Mouse (Mus musculus) CH12.LX (cell line): ENCODE results near the gene B3galt4. TPM values are rescaled to one million over a fixed set of nuclear protein-coding genes. Genes with fewer than 3 reads are reported as not detected.
A peak's percentile ranks its signal among the peaks of the same experiment; 100 is the strongest.

ENCODE experiments used
- DNase-seq: peaks from one replicate; pipeline ENCODE4 v3.0.0-alpha.2; 2013; ENCODE audit errors: extremely low read depth
- H3K27ac ChIP-seq: 2 replicates; pipeline ENCODE4 v1.5.1; 2012; ENCODE audit warnings: low read depth, mild to moderate bottlenecking, control low read depth, moderate library complexity; ENCODE audit not compliant: insufficient read depth
- H3K27me3 ChIP-seq: replicated peaks from 2 replicates; pipeline ENCODE3; 2012; ENCODE audit warnings: inconsistent platforms
- H3K36me3 ChIP-seq, 2 experiments: replicated peaks in 1 of 2; 2 replicates each; pipeline versions ENCODE3 to v1.6.1; 2012; ENCODE audit warnings: inconsistent platforms in 1 of 2, low read length in 1 of 2, mild to moderate bottlenecking in 1 of 2, mixed read lengths in 1 of 2, moderate library complexity in 1 of 2; ENCODE audit not compliant: control insufficient read depth in 1 of 2, insufficient read depth in 1 of 2
- H3K4me1 ChIP-seq, 2 experiments: 2 replicates each; pipeline ENCODE4 v1.6.1; 2012; ENCODE audit warnings: inconsistent platforms in 1 of 2, moderate library complexity in 1 of 2; ENCODE audit not compliant: insufficient read depth in 2 of 2, control insufficient read depth in 1 of 2
- H3K4me2 ChIP-seq: 2 replicates; pipeline ENCODE4 v1.6.1; 2012; ENCODE audit warnings: low read depth, mild to moderate bottlenecking, control low read depth; ENCODE audit not compliant: poor library complexity, insufficient read depth, severe bottlenecking
- H3K4me3 ChIP-seq, 3 experiments: fragments of 150-350 bp in 1 of 3; sonication (generic) in 1 of 3; replicated peaks in 1 of 3; 2 replicates each; pipeline versions ENCODE3 to v1.5.1; 2011 to 2012; ENCODE audit warnings: low read depth in 2 of 3, low read length in 2 of 3, mild to moderate bottlenecking in 2 of 3, moderate library complexity in 2 of 3, control low read depth in 1 of 3, improper control_type of control experiment in 1 of 3, inconsistent platforms in 1 of 3, mixed read lengths in 1 of 3; ENCODE audit not compliant: poor library complexity in 1 of 3
- H3K79me2 ChIP-seq: replicated peaks from 2 replicates; pipeline ENCODE4 v1.6.1; 2012; ENCODE audit warnings: mild to moderate bottlenecking, moderate library complexity; ENCODE audit not compliant: control insufficient read depth, poor library complexity, insufficient read depth, severe bottlenecking; ENCODE audit errors: extremely low read depth
- H3K9ac ChIP-seq: 2 replicates; pipeline ENCODE4 v1.6.1; 2012; ENCODE audit warnings: low read depth, mild to moderate bottlenecking, control low read depth, moderate library complexity; ENCODE audit not compliant: insufficient read depth
- H3K9me3 ChIP-seq: replicated peaks from 2 replicates; pipeline ENCODE3; 2012; ENCODE audit warnings: low read length, inconsistent platforms, mixed read lengths
- BHLHE40 ChIP-seq: IDR thresholded peaks from 2 replicates; pipeline ENCODE4 v1.6.1; 2011; ENCODE audit warnings: mild to moderate bottlenecking, low read depth, low read length, improper control_type of control experiment
- CHD1 ChIP-seq: IDR thresholded peaks from 2 replicates; pipeline ENCODE4 v1.6.1; 2012; ENCODE audit warnings: low read depth, low read length, improper control_type of control experiment, inconsistent platforms
- CTCF ChIP-seq, 2 experiments: IDR thresholded peaks in 1 of 2; conservative IDR thresholded peaks in 1 of 2; 2 replicates each; pipeline ENCODE4 v1.5.1; 2011 to 2012; ENCODE audit warnings: low read depth in 2 of 2, low read length in 2 of 2, improper control_type of control experiment in 1 of 2, inconsistent platforms in 1 of 2, mild to moderate bottlenecking in 1 of 2, moderate library complexity in 1 of 2
- EP300 ChIP-seq: IDR thresholded peaks from 2 replicates; pipeline ENCODE4 v1.6.1; 2011; ENCODE audit warnings: low read length, improper control_type of control experiment
- ETS1 ChIP-seq: conservative IDR thresholded peaks from 2 replicates; pipeline ENCODE4 v1.6.1; 2012; ENCODE audit warnings: low read depth, mild to moderate bottlenecking, inconsistent platforms, low read length, improper control_type of control experiment, moderate library complexity
- GABPA ChIP-seq: IDR thresholded peaks from 2 replicates; pipeline ENCODE4 v1.6.1; 2012; ENCODE audit warnings: low read depth, low read length, improper control_type of control experiment, inconsistent platforms; ENCODE audit not compliant: insufficient replicate concordance
- HCFC1 ChIP-seq: IDR thresholded peaks from 2 replicates; pipeline ENCODE4 v1.6.1; 2012; ENCODE audit warnings: low read depth, mild to moderate bottlenecking, inconsistent platforms, low read length, improper control_type of control experiment
- IRF4 ChIP-seq: IDR thresholded peaks from 2 replicates; pipeline ENCODE4 v1.6.1; 2014; ENCODE audit warnings: low read depth, mild to moderate bottlenecking, inconsistent platforms, low read length, improper control_type of control experiment
- JUND ChIP-seq: conservative IDR thresholded peaks from 2 replicates; pipeline ENCODE4 v1.6.1; 2011; ENCODE audit warnings: low read depth, low read length, improper control_type of control experiment
- KAT2A ChIP-seq: IDR thresholded peaks from 2 replicates; pipeline ENCODE4 v1.6.1; 2012; ENCODE audit warnings: low read length, improper control_type of control experiment, inconsistent platforms; ENCODE audit not compliant: insufficient replicate concordance
- MAFK ChIP-seq: IDR thresholded peaks from 2 replicates; pipeline ENCODE4 v1.6.1; 2011; ENCODE audit warnings: low read length, improper control_type of control experiment; ENCODE audit not compliant: insufficient replicate concordance
- MAX ChIP-seq: IDR thresholded peaks from 2 replicates; pipeline ENCODE4 v1.6.1; 2011; ENCODE audit warnings: low read length, improper control_type of control experiment
- MAZ ChIP-seq: IDR thresholded peaks from 2 replicates; pipeline ENCODE4 v1.6.1; 2012; ENCODE audit warnings: low read depth, mild to moderate bottlenecking, inconsistent platforms, low read length, improper control_type of control experiment, moderate library complexity
- MEF2A ChIP-seq: IDR thresholded peaks from 2 replicates; pipeline ENCODE4 v1.6.1; 2014; ENCODE audit warnings: low read depth, mild to moderate bottlenecking, inconsistent platforms, low read length, improper control_type of control experiment, borderline replicate concordance
- MXI1 ChIP-seq: IDR thresholded peaks from 2 replicates; pipeline ENCODE4 v1.6.1; 2011; ENCODE audit warnings: mild to moderate bottlenecking, low read depth, low read length, improper control_type of control experiment
- MYC ChIP-seq: IDR thresholded peaks from 2 replicates; pipeline ENCODE4 v1.6.1; 2011; ENCODE audit warnings: low read depth, mild to moderate bottlenecking, improper control_type of control experiment, low read length
- NELFE ChIP-seq: IDR thresholded peaks from 2 replicates; pipeline ENCODE4 v1.6.1; 2011; ENCODE audit warnings: low read depth, low read length, improper control_type of control experiment
- NRF1 ChIP-seq: IDR thresholded peaks from 2 replicates; pipeline ENCODE4 v1.6.1; 2014; ENCODE audit warnings: low read depth, mild to moderate bottlenecking, inconsistent platforms, low read length, improper control_type of control experiment, moderate library complexity
- PAX5 ChIP-seq: IDR thresholded peaks from 2 replicates; pipeline ENCODE4 v1.6.1; 2012; ENCODE audit warnings: low read length, inconsistent platforms, mixed read lengths
- POLR2A ChIP-seq: IDR thresholded peaks from 2 replicates; pipeline ENCODE4 v1.6.1; 2011; ENCODE audit warnings: low read depth, mild to moderate bottlenecking, improper control_type of control experiment, low read length
- POLR2AphosphoS2 ChIP-seq: IDR thresholded peaks from 2 replicates; pipeline ENCODE4 v1.6.1; 2011; ENCODE audit warnings: low read depth, low read length, improper control_type of control experiment
- RAD21 ChIP-seq: IDR thresholded peaks from 2 replicates; pipeline ENCODE4 v1.6.1; 2011; ENCODE audit warnings: low read depth, mild to moderate bottlenecking, low read length, improper control_type of control experiment, moderate library complexity
- RCOR1 ChIP-seq: conservative IDR thresholded peaks from 2 replicates; pipeline ENCODE4 v1.6.1; 2012; ENCODE audit warnings: low read depth, mild to moderate bottlenecking, inconsistent platforms, low read length, improper control_type of control experiment
- SIN3A ChIP-seq: IDR thresholded peaks from 2 replicates; pipeline ENCODE4 v1.6.1; 2012; ENCODE audit warnings: low read length, improper control_type of control experiment, inconsistent platforms
- SMC3 ChIP-seq: IDR thresholded peaks from 2 replicates; pipeline ENCODE4 v1.6.1; 2011; ENCODE audit warnings: low read depth, low read length, improper control_type of control experiment
- TBP ChIP-seq: conservative IDR thresholded peaks from 2 replicates; pipeline ENCODE4 v1.6.1; 2011; ENCODE audit warnings: low read depth, low read length, improper control_type of control experiment
- UBTF ChIP-seq: IDR thresholded peaks from 2 replicates; pipeline ENCODE4 v1.6.1; 2012; ENCODE audit warnings: low read depth, mild to moderate bottlenecking, inconsistent platforms, low read length, improper control_type of control experiment, moderate library complexity
- USF1 ChIP-seq: IDR thresholded peaks from 2 replicates; pipeline ENCODE4 v1.6.1; 2014; ENCODE audit warnings: low read depth, mild to moderate bottlenecking, inconsistent platforms, low read length, improper control_type of control experiment
- USF2 ChIP-seq: conservative IDR thresholded peaks from 2 replicates; pipeline ENCODE4 v1.6.1; 2011; ENCODE audit warnings: low read depth, low read length, improper control_type of control experiment
- ZC3H11A ChIP-seq: IDR thresholded peaks from 2 replicates; pipeline ENCODE4 v1.6.1; 2012; ENCODE audit warnings: low read depth, mild to moderate bottlenecking, inconsistent platforms, low read length, improper control_type of control experiment
- ZKSCAN1 ChIP-seq: IDR thresholded peaks from 2 replicates; pipeline ENCODE4 v1.6.1; 2012; ENCODE audit warnings: low read depth, inconsistent platforms, low read length, improper control_type of control experiment, borderline replicate concordance
- ZMIZ1 ChIP-seq: IDR thresholded peaks from 2 replicates; pipeline ENCODE4 v1.6.1; 2012; ENCODE audit warnings: low read depth, mild to moderate bottlenecking, inconsistent platforms, low read length, improper control_type of control experiment
- ZNF384 ChIP-seq: IDR thresholded peaks from 2 replicates; pipeline ENCODE4 v1.6.1; 2012; ENCODE audit warnings: low read depth, low read length, improper control_type of control experiment, inconsistent platforms
- dilution Hi-C: fragments of 300-500 bp; cut with MboI; formaldehyde crosslinking; loops from 2 replicates; pipeline ENCODE4 v1.14.3; 2020; ENCODE audit warnings: low sequenced_read_pairs; ENCODE audit not compliant: extremely low pct_unique_long_range_greater_than_20kb, extremely low pct_ligation_motif_present
- in situ Hi-C: fragments of 300-500 bp; cut with MboI; formaldehyde crosslinking; loops from 3 replicates; pipeline ENCODE4 v1.14.3; 2019; ENCODE audit warnings: low sequenced_read_pairs, low pct_ligation_motif_present, low pct_unique_long_range_greater_than_20kb, mixed read lengths
- polyA plus RNA-seq: library from polyadenylated mRNA; unstranded; fragments of >175 nt; gene quantifications from 2 replicates; pipeline ENCODE4 v1.2.1, GENCODE M21; 2012; ENCODE audit warnings: low read depth; ENCODE audit not compliant: insufficient read length
- total RNA-seq, 2 experiments: library from RNA; depleted of rRNA; stranded (reverse); fragments of 300-350 nt in 1 of 2; fragments of >200 nt in 1 of 2; gene quantifications; 2 replicates each; pipeline ENCODE4 v1.2.3; 2012 to 2014

Gene B3galt4
- total and polyA plus RNA-seq, 3 experiments: 3.7 to 6.2 (median 5.2) TPM

DNA sequence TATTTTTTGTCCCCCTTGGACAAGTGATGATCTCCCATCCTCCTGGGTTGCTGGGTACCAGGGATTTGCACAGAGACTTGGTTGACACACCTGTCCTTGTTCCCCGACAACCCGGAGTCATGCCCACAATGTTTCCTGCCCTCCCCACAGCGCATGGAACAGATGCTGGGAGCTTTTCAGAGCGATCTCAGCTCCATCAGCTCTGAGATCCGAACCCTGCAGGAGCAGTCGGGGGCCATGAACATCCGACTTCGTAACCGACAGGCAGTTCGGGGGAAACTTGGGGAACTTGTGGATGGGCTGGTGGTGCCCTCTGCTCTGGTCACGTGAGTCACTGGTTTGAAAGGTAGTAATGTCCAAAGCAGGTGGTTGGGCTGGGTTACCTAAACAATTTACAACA lies 7.2 kb upstream of the B3galt4 start:
- DNase-seq: no peak
- H3K79me2 ChIP-seq: peaks cover 24% of the 10 kb centered on the region
- H3K4me3 ChIP-seq: peak overlapping the region in 1 of 3 experiments; percentile 12
- H3K4me1 ChIP-seq: peaks cover 5 to 21% of the 10 kb centered on the region in 2 experiments
- peaks cover 48 to 61% of the 10 kb centered on the region in 2 experiments for H3K36me3 ChIP-seq
- TF ChIP-seq RAD21 (no peak), POLR2A (no peak), BHLHE40 (no peak), PAX5 (no peak)
- H3K9ac ChIP-seq: no peak overlapping the region
- no peak overlapping the region for H3K4me2 ChIP-seq
- H3K27me3 ChIP-seq: no peaks in the 10 kb centered on the region
- no peaks in the 10 kb centered on the region for H3K9me3 ChIP-seq
- no peak overlapping the region for H3K27ac ChIP-seq
- in situ Hi-C loops (no loop called here), dilution Hi-C loops (no loop called here)

DNA sequence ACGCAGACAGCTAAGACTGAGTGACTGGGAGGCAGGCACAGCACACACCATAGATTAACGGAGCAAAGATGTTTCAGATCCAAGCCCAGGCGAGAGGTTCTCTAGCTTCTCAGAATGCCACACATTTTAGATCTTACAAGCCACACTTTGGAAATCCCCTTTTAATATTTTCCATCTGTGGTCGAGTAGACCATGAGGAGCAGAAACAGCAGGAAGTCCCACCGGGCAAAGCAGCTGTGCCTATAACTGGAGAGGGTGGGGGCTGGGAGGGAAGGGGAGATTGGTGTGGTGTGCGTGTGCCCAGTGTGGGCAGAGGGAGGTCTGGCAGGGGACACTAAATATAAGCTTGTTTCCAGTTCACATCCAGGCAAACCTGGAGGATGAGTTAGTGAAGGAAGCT lies 6.2 kb upstream of the B3galt4 start:
- dilution Hi-C loops: no loop called here
- TF ChIP-seq USF1 (no peak), MAZ (no peak), USF2 (no peak), MAFK (no peak), BHLHE40 (no peak), NELFE (peak; percentile 24; the same call in 1 of the 2 replicates), NRF1 (no peak), HCFC1 (0 out of 2 replicates have a peak, but pooled peaks have one; percentile 15), CTCF (conservative IDR thresholded peaks at IDR 0.05 in 1 of 2, IDR thresholded peaks at IDR 0.05 in 1 of 2; ENCODE audit: low read depth in 2 of 2, low read length in 2 of 2) (no peak), ZC3H11A (no peak), MYC (peak; percentile 86), UBTF (no peak), CHD1 (no peak), ZKSCAN1 (no peak), POLR2A (peak; percentile 33; the same call in 1 of the 2 replicates), SMC3 (no peak), MEF2A (peak; percentile 20; the same call in 1 of the 2 replicates), ETS1 (peak; percentile 75), TBP (no peak), SIN3A (no peak; the same call in 1 of the 2 replicates), JUND (no peak), EP300 (peak; percentile 72), ZMIZ1 (no peak), MAX (peak; percentile 49), MXI1 (no peak), ZNF384 (no peak), KAT2A (no peak), RAD21 (no peak), GABPA (no peak), RCOR1 (no peak), POLR2AphosphoS2 (no peak), IRF4 (no peak)

More for the DNA sequence above, 6.2 kb upstream of the B3galt4 start:
- peak overlapping the region; percentile 97 for H3K4me2 ChIP-seq
- H3K79me2 ChIP-seq: peaks cover 29% of the 10 kb centered on the region
- in situ Hi-C loops: no loop called here
- H3K4me1 ChIP-seq: peaks cover 7 to 30% of the 10 kb centered on the region in 2 experiments
- DNase-seq: peak; percentile 79
- H3K27me3 ChIP-seq: no peaks in the 10 kb centered on the region
- no peaks in the 10 kb centered on the region for H3K9me3 ChIP-seq
- peaks cover 48 to 61% of the 10 kb centered on the region in 2 experiments for H3K36me3 ChIP-seq
- H3K9ac ChIP-seq: peak overlapping the region; percentile 99
- peak overlapping the region; percentile 62 for H3K27ac ChIP-seq
- H3K4me3 ChIP-seq: peak overlapping the region; percentile 36 to 96 (median 37)
